Mouse (Mus musculus): Measurements from ENCODE around the gene Foxs1. TPM values are rescaled to one million over a fixed set of nuclear protein-coding genes. Genes with fewer than 3 reads are reported as not detected.

Foxs1 gene
- polyA plus RNA-seq (2012; rRNA removed) = 0.08 and 0.18 TPM in 2 replicates
- 0.08 and 0.10 TPM in 2 replicates for polyA plus RNA-seq (2014; fragmentation: Nextera tagmentation; extraction: Ambion mirVana)

- Histone ChIP-seq H3K9ac (replicated peaks) (no peak within 1 kb of the TSS), H3K27me3 (ENCODE audit: control insufficient read depth, insufficient read depth, low read length) (no peaks in the 10 kb centered on the region), H3K27ac (no peak within 1 kb of the TSS), H3K4me2 (ENCODE audit: low read depth) (no peak within 1 kb of the TSS), H3K4me3 (ENCODE audit: insufficient read depth in 1 of 2, low read depth in 2 of 2, low read length in 2 of 2) (no peak within 1 kb of the TSS), H3K36me3 (replicated peaks; ENCODE audit: control insufficient read depth, insufficient read depth, low read depth) (no peaks in the 10 kb centered on the region), H3K9me3 (ENCODE audit: control insufficient read depth, low read length) (no peaks in the 10 kb centered on the region), H3K4me1 (replicated peaks; ENCODE audit: control insufficient read depth in 2 of 2, insufficient read depth in 2 of 2, low read length in 1 of 2) (peaks cover 0 to 2% of the 10 kb centered on the region in 2 experiments; a peak in 1 of 4 replicates)
- WGBS (ENCODE audit: insufficient replicate concordance) = 21% methylated on average over 9 of the region's 9 CpGs
- no peak for ATAC-seq (ENCODE audit: insufficient read depth)
- DNase-seq (ENCODE audit: low read depth in 3 of 3, low spot score in 3 of 3) = no peak
- TF ChIP-seq EP300 (IDR thresholded peaks at IDR 0.05; ENCODE audit: low read depth) (no peak), CTCF (IDR thresholded peaks at IDR 0.05; ENCODE audit: low read depth) (no peak)
These were observed at the start of gene Foxs1 for GRCm38 (mm10) chr2:152933048-152933447. Foxs1 (minus strand) TSS chr2:152933208.

- no peak overlapping the region for H3K9ac ChIP-seq (replicated peaks)
- H3K27me3 ChIP-seq (ENCODE audit: control insufficient read depth, insufficient read depth, low read length) = no peaks in the 10 kb centered on the region
- H3K4me1 ChIP-seq (replicated peaks; ENCODE audit: control insufficient read depth in 2 of 2, insufficient read depth in 2 of 2, low read length in 1 of 2) = peaks cover 0 to 2% of the 10 kb centered on the region in 2 experiments; a peak in 1 of 4 replicates
- WGBS (ENCODE audit: insufficient replicate concordance) = 38% methylated on average over 3 of the region's 3 CpGs
- no peaks in the 10 kb centered on the region for H3K9me3 ChIP-seq (ENCODE audit: control insufficient read depth, low read length)
- DNase-seq (ENCODE audit: low read depth in 3 of 3, low spot score in 3 of 3) = no peak
- H3K4me2 ChIP-seq (ENCODE audit: low read depth) = no peak overlapping the region
- H3K27ac ChIP-seq = no peak overlapping the region
- TF ChIP-seq CTCF (IDR thresholded peaks at IDR 0.05; ENCODE audit: low read depth) (no peak), EP300 (IDR thresholded peaks at IDR 0.05; ENCODE audit: low read depth) (no peak)
- no peak for ATAC-seq (ENCODE audit: insufficient read depth)
- H3K36me3 ChIP-seq (replicated peaks; ENCODE audit: control insufficient read depth, insufficient read depth, low read depth) = no peaks in the 10 kb centered on the region
- H3K4me3 ChIP-seq (ENCODE audit: insufficient read depth in 1 of 2, low read depth in 2 of 2, low read length in 2 of 2) = no peak overlapping the region
These were observed 44.0 kb upstream of the Foxs1 start for GRCm38 (mm10) chr2:152976991-152977390.

- Histone ChIP-seq H3K4me2 (ENCODE audit: low read depth) (no peak overlapping the region), H3K4me1 (replicated peaks; ENCODE audit: control insufficient read depth in 2 of 2, insufficient read depth in 2 of 2, low read length in 1 of 2) (no peaks in the 10 kb centered on the region), H3K4me3 (ENCODE audit: insufficient read depth in 1 of 2, low read depth in 2 of 2, low read length in 2 of 2) (no peak overlapping the region), H3K9ac (replicated peaks) (no peak overlapping the region), H3K9me3 (ENCODE audit: control insufficient read depth, low read length) (no peaks in the 10 kb centered on the region), H3K36me3 (replicated peaks; ENCODE audit: control insufficient read depth, insufficient read depth, low read depth) (no peaks in the 10 kb centered on the region), H3K27ac (no peak overlapping the region), H3K27me3 (ENCODE audit: control insufficient read depth, insufficient read depth, low read length) (peaks cover 7% of the 10 kb centered on the region)
- ATAC-seq (ENCODE audit: insufficient read depth) (no peak), DNase-seq (ENCODE audit: low read depth in 3 of 3, low spot score in 3 of 3) (no peak)
- TF ChIP-seq EP300 (IDR thresholded peaks at IDR 0.05; ENCODE audit: low read depth) (no peak), CTCF (IDR thresholded peaks at IDR 0.05; ENCODE audit: low read depth) (no peak)
- WGBS (ENCODE audit: insufficient replicate concordance) = 48% methylated on average over 4 of the region's 4 CpGs
These were observed 32.5 kb upstream of the Foxs1 start for GRCm38 (mm10) chr2:152965555-152965954.

- peak within 1 kb of the TSS; percentile 52 for H3K4me2 ChIP-seq (ENCODE audit: low read depth)
- DNase-seq (ENCODE audit: low read depth in 3 of 3, low spot score in 3 of 3) (peak; percentile 34 to 41 (median 36)), ATAC-seq (ENCODE audit: insufficient read depth) (peak; percentile 63)
- H3K36me3 ChIP-seq (replicated peaks; ENCODE audit: control insufficient read depth, insufficient read depth, low read depth) = no peaks in the 10 kb centered on the region
- H3K4me3 ChIP-seq (ENCODE audit: insufficient read depth in 1 of 2, low read depth in 2 of 2, low read length in 2 of 2) = peak within 1 kb of the TSS; percentile 39 to 64
- H3K27ac ChIP-seq = no peak within 1 kb of the TSS
- no peak within 1 kb of the TSS for H3K9ac ChIP-seq (replicated peaks)
- no peaks in the 10 kb centered on the region for H3K4me1 ChIP-seq (replicated peaks; ENCODE audit: control insufficient read depth in 2 of 2, insufficient read depth in 2 of 2, low read length in 1 of 2)
- 3% methylated on average over 34 of the region's 34 CpGs for WGBS (ENCODE audit: insufficient replicate concordance)
- peaks cover 7% of the 10 kb centered on the region for H3K27me3 ChIP-seq (ENCODE audit: control insufficient read depth, insufficient read depth, low read length)
- TF ChIP-seq CTCF (IDR thresholded peaks at IDR 0.05; ENCODE audit: low read depth) = no peak
- TF ChIP-seq EP300 (IDR thresholded peaks at IDR 0.05; ENCODE audit: low read depth) = no peak
- H3K9me3 ChIP-seq (ENCODE audit: control insufficient read depth, low read length) = no peaks in the 10 kb centered on the region
These were observed 29.2 kb upstream of the Foxs1 start, which contains the start of gene Ttll9 for GRCm38 (mm10) chr2:152962091-152962793. Ttll9 (plus strand) TSS chr2:152962485.

GRCm38 (mm10) chr2:152958116-152958515 is 25.1 kb upstream of the Foxs1 start:
- Histone ChIP-seq H3K4me1 (replicated peaks; ENCODE audit: control insufficient read depth in 2 of 2, insufficient read depth in 2 of 2, low read length in 1 of 2) (no peaks in the 10 kb centered on the region), H3K36me3 (replicated peaks; ENCODE audit: control insufficient read depth, insufficient read depth, low read depth) (no peaks in the 10 kb centered on the region), H3K27ac (no peak overlapping the region), H3K9me3 (ENCODE audit: control insufficient read depth, low read length) (no peaks in the 10 kb centered on the region), H3K4me2 (ENCODE audit: low read depth) (no peak overlapping the region), H3K9ac (replicated peaks) (no peak overlapping the region), H3K27me3 (ENCODE audit: control insufficient read depth, insufficient read depth, low read length) (peaks cover 15% of the 10 kb centered on the region), H3K4me3 (ENCODE audit: insufficient read depth in 1 of 2, low read depth in 2 of 2, low read length in 2 of 2) (no peak overlapping the region)
- no peak for TF ChIP-seq CTCF (IDR thresholded peaks at IDR 0.05; ENCODE audit: low read depth)
- TF ChIP-seq EP300 (IDR thresholded peaks at IDR 0.05; ENCODE audit: low read depth) = no peak
- DNase-seq (ENCODE audit: low read depth in 3 of 3, low spot score in 3 of 3) (no peak), ATAC-seq (ENCODE audit: insufficient read depth) (no peak)
- WGBS (ENCODE audit: insufficient replicate concordance) = 46% methylated on average over 3 of the region's 3 CpGs

All from liver, embryonic 14.5 days (tissue).